Mouse (Mus musculus) limb, embryonic 10.5 days (tissue): ENCODE results near the gene Plekhs1. TPM values are rescaled to one million over a fixed set of nuclear protein-coding genes. Genes with fewer than 3 reads are reported as not detected.
"Not testable (repeated sequence)": the region's sequence is repeated elsewhere in the genome, so short reads cannot be mapped to it uniquely, and the experiment has no call there.

Experiments used
- DNase-seq: peaks from one replicate; pipeline ENCODE4 v3.0.0-alpha.2; 2017; ENCODE audit warnings: low spot score
- H3K27ac ChIP-seq: fragments of 300-500 bp; sonication (generic); 2 replicates; pipeline ENCODE4 v1.5.1; 2016; ENCODE audit warnings: mild to moderate bottlenecking
- H3K27me3 ChIP-seq: fragments of 300-500 bp; sonication (generic); 2 replicates; pipeline ENCODE4 v1.6.1; 2016; ENCODE audit warnings: low read depth, mild to moderate bottlenecking; ENCODE audit not compliant: poor library complexity, severe bottlenecking
- H3K36me3 ChIP-seq: fragments of 300-500 bp; sonication (generic); 2 replicates; pipeline ENCODE4 v1.6.1; 2016; ENCODE audit warnings: mild to moderate bottlenecking, moderate library complexity
- H3K4me1 ChIP-seq: fragments of 300-500 bp; sonication (generic); 2 replicates; pipeline ENCODE4 v1.6.1; 2016
- H3K4me3 ChIP-seq: fragments of 300-500 bp; sonication (generic); 2 replicates; pipeline ENCODE4 v1.5.1; 2016; ENCODE audit warnings: mild to moderate bottlenecking, moderate library complexity
- H3K9me3 ChIP-seq: fragments of 300-500 bp; sonication (generic); replicated peaks from 2 replicates; pipeline ENCODE4 v1.6.1; 2016; ENCODE audit warnings: mild to moderate bottlenecking
- WGBS: fragments of 180-500 bp; shearing (Covaris S2); methylation state at CpG from one replicate; pipeline ENCODE4 v1.1.7; 2016; 5-methylcytosine and 5-hydroxymethylcytosine counted together
- polyA plus RNA-seq: library from polyadenylated mRNA; unstranded; fragments of >200 nt; fragmentation: Nextera tagmentation; extraction: Ambion mirVana; gene quantifications from 2 replicates; pipeline ENCODE4 v1.2.1, GENCODE M21; 2016

Gene Plekhs1
- polyA plus RNA-seq, 1 experiment from 2014 or later: 0.10 TPM

GRCm38 (mm10) chr19:56489601-56490000 lies 28.2 kb downstream of the Plekhs1 start:
- no peaks in the 10 kb centered on the region for H3K27me3 ChIP-seq
- DNase-seq: no peak
- H3K4me3 ChIP-seq: no peak overlapping the region
- H3K4me1 ChIP-seq: peaks cover 26% of the 10 kb centered on the region
- WGBS: 88% methylated on average over 6 of the region's 6 CpGs
- no peak overlapping the region for H3K27ac ChIP-seq
- H3K36me3 ChIP-seq: no peaks in the 10 kb centered on the region
- no peaks in the 10 kb centered on the region for H3K9me3 ChIP-seq

DNA sequence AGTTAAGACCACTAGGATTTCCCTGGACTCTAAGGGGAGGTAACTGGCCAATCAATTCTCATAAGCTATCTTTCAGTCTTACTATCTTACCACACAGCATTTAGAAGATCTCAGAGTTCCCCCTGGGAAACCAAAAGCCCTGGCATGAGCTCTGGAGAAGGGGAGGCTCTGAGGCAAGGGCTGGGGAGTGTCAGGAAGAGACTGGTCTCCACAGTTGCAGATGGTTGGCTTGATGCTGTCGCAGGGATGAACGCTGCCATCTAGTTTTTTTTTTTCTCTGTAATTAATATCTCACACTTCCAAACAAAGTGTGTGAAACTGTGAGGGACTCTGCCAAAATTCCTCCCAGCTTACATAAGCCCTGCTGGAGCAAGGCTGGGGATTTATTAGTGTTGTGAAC lies 32.7 kb downstream of the Plekhs1 start:
- DNase-seq, H3K36me3 ChIP-seq, H3K27me3 ChIP-seq, H3K27ac ChIP-seq, H3K4me1 ChIP-seq, H3K4me3 ChIP-seq, H3K9me3 ChIP-seq: not testable (repeated sequence)
- WGBS: no CpG with 5 or more reads among the region's 2 CpGs

GRCm38 (mm10) chr19:56503069-56503468 lies 41.6 kb downstream of the Plekhs1 start:
- H3K27ac ChIP-seq, H3K4me1 ChIP-seq: not testable (repeated sequence)

DNA sequence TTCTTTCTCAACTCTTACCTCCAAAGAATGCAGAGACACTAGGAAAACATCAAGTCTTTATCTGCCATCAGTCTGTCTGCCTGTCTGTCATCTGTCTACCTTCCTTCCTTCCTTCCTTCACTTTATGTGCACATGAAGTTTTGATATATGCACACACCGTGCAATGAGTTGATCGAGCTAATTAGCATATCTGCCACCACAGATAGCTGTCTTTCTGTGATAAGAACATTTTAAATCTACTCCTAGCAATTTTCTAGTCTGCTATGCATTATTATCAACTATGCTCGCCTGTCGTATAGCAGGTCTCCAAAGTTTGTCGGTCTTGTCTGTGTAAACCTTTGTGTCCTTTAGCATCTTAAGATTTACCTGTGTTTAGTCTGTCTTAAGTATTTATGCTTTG lies 42.1 kb downstream of the Plekhs1 start:
- not testable (repeated sequence) for H3K36me3 ChIP-seq, H3K4me1 ChIP-seq, H3K4me3 ChIP-seq, H3K9me3 ChIP-seq, H3K27ac ChIP-seq, H3K27me3 ChIP-seq, DNase-seq
- no CpG with 5 or more reads among the region's 5 CpGs for WGBS

More at GRCm38 (mm10) chr19:56503069-56503468, 41.6 kb downstream of the Plekhs1 start:
- H3K9me3 ChIP-seq, H3K36me3 ChIP-seq, DNase-seq, H3K27me3 ChIP-seq, H3K4me3 ChIP-seq: not testable (repeated sequence)
- no CpG with 5 or more reads among the region's 5 CpGs for WGBS

- no CpG with 5 or more reads among the region's 4 CpGs for WGBS
- not testable (repeated sequence) for H3K36me3 ChIP-seq, H3K4me1 ChIP-seq, H3K9me3 ChIP-seq, H3K27me3 ChIP-seq, DNase-seq, H3K4me3 ChIP-seq, H3K27ac ChIP-seq
Measured at GRCm38 (mm10) chr19:56511207-56511606, 49.8 kb downstream of the Plekhs1 start.

- not testable (repeated sequence) for H3K4me3 ChIP-seq, H3K9me3 ChIP-seq, H3K27me3 ChIP-seq, DNase-seq, H3K36me3 ChIP-seq, H3K4me1 ChIP-seq, H3K27ac ChIP-seq
- no CpG with 5 or more reads among the region's 2 CpGs for WGBS
Measured at GRCm38 (mm10) chr19:56513527-56513926, 52.1 kb downstream of the Plekhs1 start.

DNA sequence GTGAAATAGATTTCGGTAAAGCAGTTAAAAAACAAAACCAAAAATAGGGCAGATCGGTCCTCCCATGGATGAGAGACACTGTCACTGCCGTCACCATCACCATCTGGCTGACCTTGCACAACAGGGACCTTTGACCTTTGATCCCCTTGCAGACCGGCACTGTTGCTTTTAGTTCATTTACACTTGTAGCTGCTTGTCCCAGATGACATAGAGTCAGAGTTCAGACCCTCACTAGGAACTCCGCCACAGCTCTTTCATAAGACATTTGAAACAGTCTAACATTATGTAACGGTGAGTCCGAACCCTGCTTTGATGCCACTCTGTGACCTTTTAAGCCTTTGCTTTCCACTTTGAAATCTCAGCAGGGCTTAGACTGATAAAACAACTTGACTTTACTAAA lies 58.0 kb downstream of the Plekhs1 start:
- not testable (repeated sequence) for H3K4me1 ChIP-seq, H3K9me3 ChIP-seq, DNase-seq, H3K4me3 ChIP-seq, H3K27ac ChIP-seq, H3K36me3 ChIP-seq, H3K27me3 ChIP-seq
- WGBS: no CpG with 5 or more reads among the region's 7 CpGs

DNA sequence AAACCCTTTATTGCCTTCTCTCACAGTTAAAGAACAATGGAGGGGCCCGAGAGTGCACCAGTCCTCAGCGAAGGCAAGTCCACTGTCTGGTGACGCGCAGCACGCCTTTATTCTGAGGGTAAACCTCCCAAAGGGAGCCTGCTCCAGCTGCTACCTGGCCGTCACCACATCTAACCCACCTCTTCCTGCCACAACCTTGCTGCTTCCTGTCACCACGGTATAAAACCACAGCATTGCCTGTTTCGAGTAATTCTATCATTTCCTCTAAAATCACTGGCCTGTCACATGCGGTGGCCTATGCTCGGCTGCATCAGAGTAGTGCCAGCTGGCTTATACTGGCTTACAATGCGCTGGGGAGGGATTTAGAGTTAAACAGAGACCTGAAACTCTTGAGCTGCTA lies 69.1 kb downstream of the Plekhs1 start:
- WGBS: no CpG with 5 or more reads among the region's 11 CpGs

DNA sequence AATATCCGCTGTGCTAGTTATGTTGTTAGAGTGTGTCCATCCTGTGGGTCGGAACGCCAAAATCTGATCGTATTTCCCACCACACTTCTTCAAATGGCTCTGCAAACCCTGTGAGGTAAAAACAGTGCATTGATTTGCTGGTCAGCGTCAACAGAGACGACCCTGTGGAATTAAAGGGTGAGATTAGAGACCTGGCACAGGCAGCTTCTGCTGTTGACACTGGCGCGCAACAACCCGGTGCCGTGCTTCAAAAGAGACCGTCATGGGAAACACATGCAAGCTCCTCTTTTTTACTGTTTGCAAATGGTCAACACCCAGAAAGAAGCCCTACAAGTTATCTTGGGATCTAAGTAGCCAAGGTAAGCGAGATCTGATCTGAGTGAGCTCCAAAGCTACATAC lies 69.8 kb downstream of the Plekhs1 start:
- Histone ChIP-seq H3K27me3 (no peaks in the 10 kb centered on the region), H3K4me1 (no peaks in the 10 kb centered on the region), H3K9me3 (no peaks in the 10 kb centered on the region), H3K4me3 (no peak overlapping the region), H3K27ac (no peak overlapping the region), H3K36me3 (peaks cover 23% of the 10 kb centered on the region)
- WGBS: 95% methylated on average over 12 of the region's 12 CpGs
- DNase-seq: no peak

More for the DNA sequence above, 69.1 kb downstream of the Plekhs1 start:
- not testable (repeated sequence) for H3K4me1 ChIP-seq, H3K4me3 ChIP-seq, H3K27ac ChIP-seq, H3K27me3 ChIP-seq, DNase-seq, H3K9me3 ChIP-seq
- H3K36me3 ChIP-seq: peaks cover 16% of the 10 kb centered on the region

DNA sequence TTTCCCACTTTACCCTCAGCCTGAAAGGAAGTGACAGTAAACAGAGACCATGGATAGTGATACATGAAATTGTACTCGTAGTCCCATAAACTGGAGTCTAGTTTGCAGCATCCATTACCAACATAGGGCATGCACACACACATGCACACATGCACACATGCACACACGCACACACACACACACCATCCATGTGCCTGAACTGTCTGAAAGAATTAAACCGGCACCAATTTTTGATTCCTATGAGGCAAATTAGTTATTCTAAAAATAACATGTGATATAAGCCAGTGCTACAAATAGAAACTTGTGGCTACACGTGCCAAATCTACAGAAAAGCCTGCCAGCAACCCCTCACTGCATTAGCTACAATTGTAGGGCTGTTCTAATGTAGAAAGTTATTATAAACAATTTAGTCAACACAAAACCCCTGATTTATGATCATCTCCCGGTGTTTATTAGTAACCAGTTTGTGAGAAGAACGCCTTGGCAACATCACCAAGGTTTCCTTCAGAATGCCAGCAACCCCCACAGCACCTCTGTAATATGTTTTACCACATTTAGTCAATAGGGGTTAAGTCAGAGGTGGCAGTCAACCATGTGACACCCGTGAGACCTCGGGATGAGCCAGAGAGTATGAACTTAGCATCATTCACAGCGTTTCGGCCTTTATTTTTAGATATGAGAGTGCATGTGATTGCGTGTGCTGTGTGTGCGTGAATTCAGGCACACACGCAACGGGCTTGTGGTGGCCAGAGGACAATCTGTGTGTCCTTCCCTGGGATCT lies 72.0 kb downstream of the Plekhs1 start:
- Histone ChIP-seq H3K9me3 (no peaks in the 10 kb centered on the region), H3K36me3 (peaks cover 39% of the 10 kb centered on the region), H3K4me1 (no peaks in the 10 kb centered on the region), H3K4me3 (no peak overlapping the region), H3K27ac (no peak overlapping the region), H3K27me3 (no peaks in the 10 kb centered on the region)
- 91% methylated on average over 14 of the region's 14 CpGs for WGBS
- no peak for DNase-seq

DNA sequence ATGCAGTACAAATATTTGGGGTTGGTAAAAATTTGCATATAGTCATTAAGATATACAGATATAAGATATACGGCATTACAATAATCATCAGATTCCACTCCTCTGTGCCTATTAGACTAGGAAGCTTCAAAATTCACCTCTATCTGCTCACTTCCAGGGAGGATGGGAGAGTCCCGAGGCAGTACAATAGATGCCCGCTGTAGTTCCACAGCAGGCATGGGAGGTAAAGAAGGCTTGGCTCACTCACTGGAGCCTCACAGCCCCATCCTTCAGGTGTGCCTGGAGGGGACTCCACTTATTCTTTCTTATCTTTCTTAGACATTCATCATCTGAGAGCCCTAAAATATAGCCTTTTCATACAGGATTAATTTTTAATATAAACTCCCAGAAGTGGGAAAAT lies 72.9 kb downstream of the Plekhs1 start:
- H3K36me3 ChIP-seq: peaks cover 45% of the 10 kb centered on the region

DNA sequence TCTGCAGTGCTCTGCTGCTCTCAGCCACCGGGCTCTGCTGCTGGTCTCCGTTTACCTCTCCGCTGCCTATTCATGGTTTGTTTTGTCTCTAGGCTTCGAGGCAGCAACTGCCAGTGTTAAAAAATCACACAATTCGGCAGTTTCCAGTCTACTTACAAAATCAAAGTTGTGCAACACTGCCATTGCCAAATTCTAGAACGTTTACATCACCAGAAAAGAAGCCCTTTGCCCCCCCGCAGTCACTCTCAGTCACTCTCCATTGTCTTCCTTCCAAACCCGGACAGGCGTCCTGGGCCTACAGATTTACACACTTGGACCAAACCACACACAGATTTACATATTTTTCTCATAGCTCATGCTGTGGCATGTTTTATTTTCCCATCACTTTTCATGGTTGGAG lies 73.6 kb downstream of the Plekhs1 start:
- Histone ChIP-seq H3K4me3 (no peak overlapping the region), H3K27ac (no peak overlapping the region), H3K36me3 (peaks cover 50% of the 10 kb centered on the region), H3K27me3 (no peaks in the 10 kb centered on the region), H3K4me1 (no peaks in the 10 kb centered on the region), H3K9me3 (no peaks in the 10 kb centered on the region)
- DNase-seq: no peak
- WGBS: 87% methylated on average over 9 of the region's 9 CpGs

More for the DNA sequence above, 72.9 kb downstream of the Plekhs1 start:
- H3K4me3 ChIP-seq: no peak overlapping the region
- no peak for DNase-seq
- no peak overlapping the region for H3K27ac ChIP-seq
- H3K4me1 ChIP-seq: no peaks in the 10 kb centered on the region
- H3K27me3 ChIP-seq: no peaks in the 10 kb centered on the region
- WGBS: 95% methylated on average over 3 of the region's 3 CpGs
- no peaks in the 10 kb centered on the region for H3K9me3 ChIP-seq

- Histone ChIP-seq H3K27ac (no peak overlapping the region), H3K36me3 (peaks cover 55% of the 10 kb centered on the region), H3K27me3 (no peaks in the 10 kb centered on the region), H3K4me3 (no peak overlapping the region), H3K9me3 (no peaks in the 10 kb centered on the region), H3K4me1 (no peaks in the 10 kb centered on the region)
- WGBS: 92% methylated on average over 9 of the region's 9 CpGs
- DNase-seq: no peak
Measured at GRCm38 (mm10) chr19:56535765-56536164, 74.3 kb downstream of the Plekhs1 start.
